Mouse (Mus musculus) stomach, embryonic 14.5 days (tissue): ENCODE measurements around the gene Agmo. TPM values are rescaled to one million over a fixed set of nuclear protein-coding genes. Genes with fewer than 3 reads are reported as not detected.

Source experiments
- ATAC-seq: fragments of 200-750 bp; cut with Nextera tagmentation; 2 replicates; pipeline ENCODE4 v1.8.0; 2017; ENCODE audit warnings: low read depth, moderate TSS enrichment; ENCODE audit not compliant: insufficient number of reproducible peaks, insufficient read depth, low FRiP score
- H3K27ac ChIP-seq: fragments of 300-500 bp; sonication (generic); 2 replicates; pipeline ENCODE4 v1.5.1; 2014; ENCODE audit warnings: mild to moderate bottlenecking, low read length, moderate library complexity, mixed read lengths
- H3K27me3 ChIP-seq: fragments of 300-500 bp; sonication (generic); 2 replicates; pipeline ENCODE4 v1.6.1; 2014; ENCODE audit warnings: low read length, control low read depth, mixed read lengths; ENCODE audit not compliant: control insufficient read depth, insufficient read depth
- H3K36me3 ChIP-seq: fragments of 300-500 bp; sonication (generic); 2 replicates; pipeline ENCODE4 v1.6.1; 2014; ENCODE audit warnings: mild to moderate bottlenecking, control low read depth, low read length, moderate library complexity, mixed read lengths; ENCODE audit not compliant: control insufficient read depth, insufficient read depth
- H3K4me1 ChIP-seq: fragments of 300-500 bp; sonication (generic); 2 replicates; pipeline ENCODE4 v1.6.1; 2014; ENCODE audit warnings: low read length, control low read depth, mixed read lengths; ENCODE audit not compliant: control insufficient read depth, insufficient read depth
- H3K4me2 ChIP-seq: fragments of 300-500 bp; sonication (generic); replicated peaks from 2 replicates; pipeline ENCODE4 v1.6.1; 2014; ENCODE audit warnings: low read depth, low read length, control low read depth
- H3K4me3 ChIP-seq: fragments of 300-500 bp; sonication (generic); 2 replicates; pipeline ENCODE4 v1.5.1; 2014; ENCODE audit warnings: low read depth, low read length, control low read depth
- H3K9ac ChIP-seq: fragments of 300-500 bp; sonication (generic); replicated peaks from 2 replicates; pipeline ENCODE4 v1.6.1; 2014; ENCODE audit warnings: low read depth, mild to moderate bottlenecking, control low read depth, low read length, moderate library complexity, mixed read lengths
- H3K9me3 ChIP-seq: fragments of 300-500 bp; sonication (generic); 2 replicates; pipeline ENCODE4 v1.6.1; 2016; ENCODE audit warnings: low read depth, low read length, control low read depth; ENCODE audit not compliant: control insufficient read depth
- WGBS: fragments of 180-500 bp; shearing (Covaris S2); extraction: QIAGEN DNeasy Blood & Tissue Kit; methylation state at CpG from one replicate; pipeline ENCODE4 v1.1.7; 2014; 5-methylcytosine and 5-hydroxymethylcytosine counted together
- polyA plus RNA-seq: library from polyadenylated mRNA; unstranded; fragments of >200 nt; fragmentation: Nextera tagmentation; extraction: Ambion mirVana; gene quantifications from 2 replicates; pipeline ENCODE4 v1.2.1, GENCODE M21; 2014

Gene Agmo
- polyA plus RNA-seq = 0.85 and 1.5 TPM in 2 replicates

- no peak for ATAC-seq
- no peaks in the 10 kb centered on the region for H3K27me3 ChIP-seq
- no peaks in the 10 kb centered on the region for H3K9me3 ChIP-seq
- H3K27ac ChIP-seq = no peak within 1 kb of the TSS
- no peaks in the 10 kb centered on the region for H3K36me3 ChIP-seq
- 0 out of 2 replicates have a peak within 1 kb of the TSS, but pooled peaks have one; percentile 5 for H3K4me2 ChIP-seq
- H3K9ac ChIP-seq = no peak within 1 kb of the TSS
- WGBS = 50% methylated on average over 4 of the region's 4 CpGs
- H3K4me1 ChIP-seq = no peaks in the 10 kb centered on the region
- H3K4me3 ChIP-seq = no peak within 1 kb of the TSS
Observed at GRCm38 (mm10) chr12:37241566-37242021, at the start of gene Agmo. TSS of gene Agmo (plus strand) at chr12:37241641.

GRCm38 (mm10) chr12:37231119-37231518 lies 10.3 kb upstream of the Agmo start:
- WGBS = 81% methylated on average over 1 of the region's 1 CpGs
- no peak overlapping the region for H3K9ac ChIP-seq
- no peaks in the 10 kb centered on the region for H3K36me3 ChIP-seq
- H3K4me1 ChIP-seq = no peaks in the 10 kb centered on the region
- H3K9me3 ChIP-seq = no peaks in the 10 kb centered on the region
- H3K4me3 ChIP-seq = no peak overlapping the region
- H3K27me3 ChIP-seq = no peaks in the 10 kb centered on the region
- H3K4me2 ChIP-seq = no peak overlapping the region
- no peak overlapping the region for H3K27ac ChIP-seq
- ATAC-seq = no peak

GRCm38 (mm10) chr12:37240975-37241565 lies 371 bp upstream of the Agmo start:
- no peak overlapping the region for H3K9ac ChIP-seq
- WGBS = 70% methylated on average over 5 of the region's 5 CpGs
- ATAC-seq = no peak
- no peaks in the 10 kb centered on the region for H3K27me3 ChIP-seq
- no peaks in the 10 kb centered on the region for H3K4me1 ChIP-seq
- H3K4me2 ChIP-seq = no peak overlapping the region
- no peak overlapping the region for H3K4me3 ChIP-seq
- no peak overlapping the region for H3K27ac ChIP-seq
- H3K36me3 ChIP-seq = no peaks in the 10 kb centered on the region
- no peaks in the 10 kb centered on the region for H3K9me3 ChIP-seq

GRCm38 (mm10) chr12:37242484-37242883 lies 1.0 kb downstream of the Agmo start:
- WGBS = 78% methylated on average over 3 of the region's 3 CpGs
- Histone ChIP-seq H3K27ac (no peak overlapping the region), H3K9me3 (no peaks in the 10 kb centered on the region), H3K27me3 (no peaks in the 10 kb centered on the region), H3K4me3 (no peak overlapping the region), H3K4me2 (no peak overlapping the region), H3K4me1 (no peaks in the 10 kb centered on the region), H3K9ac (no peak overlapping the region), H3K36me3 (no peaks in the 10 kb centered on the region)
- ATAC-seq = no peak

- Histone ChIP-seq H3K4me2 (no peak overlapping the region), H3K27ac (no peak overlapping the region), H3K9ac (no peak overlapping the region), H3K36me3 (no peaks in the 10 kb centered on the region), H3K4me3 (no peak overlapping the region), H3K27me3 (no peaks in the 10 kb centered on the region), H3K9me3 (no peaks in the 10 kb centered on the region), H3K4me1 (no peaks in the 10 kb centered on the region)
- 90% methylated on average over 1 of the region's 1 CpGs for WGBS
- ATAC-seq = no peak
Observed at GRCm38 (mm10) chr12:37244876-37245275, 3.4 kb downstream of the Agmo start.

- Histone ChIP-seq H3K9me3 (no peaks in the 10 kb centered on the region), H3K9ac (no peak overlapping the region), H3K4me1 (no peaks in the 10 kb centered on the region), H3K4me2 (no peak overlapping the region), H3K4me3 (no peak overlapping the region), H3K36me3 (no peaks in the 10 kb centered on the region), H3K27me3 (no peaks in the 10 kb centered on the region), H3K27ac (no peak overlapping the region)
- no peak for ATAC-seq
- WGBS = 90% methylated on average over 5 of the region's 5 CpGs
Observed at GRCm38 (mm10) chr12:37251688-37252087, 10.2 kb downstream of the Agmo start.

- Histone ChIP-seq H3K4me1 (no peaks in the 10 kb centered on the region), H3K27me3 (no peaks in the 10 kb centered on the region), H3K4me3 (no peak overlapping the region), H3K9ac (no peak overlapping the region), H3K4me2 (no peak overlapping the region), H3K9me3 (no peaks in the 10 kb centered on the region), H3K27ac (no peak overlapping the region), H3K36me3 (no peaks in the 10 kb centered on the region)
- no peak for ATAC-seq
- 67% methylated on average over 2 of the region's 2 CpGs for WGBS
Observed at GRCm38 (mm10) chr12:37257099-37257498, 15.7 kb downstream of the Agmo start.

GRCm38 (mm10) chr12:37259771-37260528 lies 18.5 kb downstream of the Agmo start:
- Histone ChIP-seq H3K4me1 (no peaks in the 10 kb centered on the region), H3K4me3 (no peak overlapping the region), H3K4me2 (no peak overlapping the region), H3K9me3 (no peaks in the 10 kb centered on the region), H3K27ac (no peak overlapping the region), H3K36me3 (no peaks in the 10 kb centered on the region), H3K27me3 (no peaks in the 10 kb centered on the region), H3K9ac (no peak overlapping the region)
- no peak for ATAC-seq
